Comparison of ENCODE assay signal across 8 mouse cellular contexts in the genomic region with DNA sequence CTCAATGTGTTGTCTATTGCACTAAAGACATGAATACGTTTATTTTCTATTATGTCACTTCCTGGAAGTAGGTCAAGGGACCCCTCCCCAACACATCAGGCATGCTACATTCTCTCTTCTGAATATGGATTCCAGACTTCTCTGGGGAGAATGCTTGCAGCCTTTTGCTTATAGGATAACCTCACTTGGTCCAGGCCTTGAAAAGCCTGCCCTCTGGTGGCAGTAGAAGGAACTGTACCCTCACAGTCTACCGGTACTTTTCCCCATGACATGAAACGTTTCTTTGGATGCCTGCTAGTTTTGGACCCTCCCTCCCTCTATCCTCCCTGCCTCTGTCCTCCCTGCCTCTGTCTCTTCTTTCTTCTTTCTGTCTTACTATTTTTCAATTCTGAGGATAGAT. TPM values are rescaled to one million over a fixed set of nuclear protein-coding genes. Genes with fewer than 3 reads are reported as not detected.
DNase-seq lines count a peak whose midpoint lies in the region; ATAC-seq and TF ChIP-seq lines count a peak whose summit lies in the region.
"Had no signal": no experiment of that assay in that cellular context is flagged by ENCODE, and none has a peak within 500 bp of the region (broad histone marks: within the 10 kb centered on the region; RNA-seq: fewer than 3 reads in every experiment).

No protein-coding gene starts in this region.

- 5% methylated on average over 3 of the region's 3 CpGs for WGBS in heart, postnatal 0 days

- no peak overlapping the region for H3K27ac ChIP-seq in heart, postnatal 0 days (ENCODE audit: low read depth)
- H3K27ac ChIP-seq: lung, embryonic 15.5 days had no signal

- H3K36me3 ChIP-seq in E14TG2a.4 (ENCODE audit: insufficient read depth, low read length): no peaks in the 10 kb centered on the region
- H3K36me3 ChIP-seq in heart, postnatal 0 days (replicated peaks; ENCODE audit: control insufficient read depth, insufficient read depth, low read length): no peaks in the 10 kb centered on the region
- H3K36me3 ChIP-seq: lung, embryonic 15.5 days had no signal

- H3K4me3 ChIP-seq in E14TG2a.4 (replicated peaks; ENCODE audit: low read length): no peak overlapping the region
- no peak overlapping the region for H3K4me3 ChIP-seq in heart, postnatal 0 days (ENCODE audit: low read depth, low read length)
- H3K4me3 ChIP-seq: lung, embryonic 15.5 days had no signal

- H3K4me1 ChIP-seq in E14TG2a.4 (replicated peaks; ENCODE audit: low read depth, low read length): peaks cover 31% of the 10 kb centered on the region
- H3K4me1 ChIP-seq in heart, postnatal 0 days (ENCODE audit: control insufficient read depth, insufficient read depth): no peaks in the 10 kb centered on the region
- H3K4me1 ChIP-seq: lung, embryonic 15.5 days had no signal

- TF ChIP-seq EP300 in heart, postnatal 0 days (IDR thresholded peaks at IDR 0.05; ENCODE audit: low read depth): no peak

- no peak for ATAC-seq in heart, postnatal 0 days (ENCODE audit: insufficient read depth, low read depth)

- H3K27me3 ChIP-seq in E14TG2a.4 (ENCODE audit: insufficient read depth, low read length): no peaks in the 10 kb centered on the region
- no peaks in the 10 kb centered on the region for H3K27me3 ChIP-seq in heart, postnatal 0 days (ENCODE audit: control insufficient read depth, insufficient read depth, low read length)
- H3K27me3 ChIP-seq: lung, embryonic 15.5 days had no signal

- DNase-seq in ZHBTc4 (ENCODE audit: low read depth, low spot score): peak; percentile 79
- peak; percentile 59 to 79 for DNase-seq in cerebellum, postnatal 4 days (ENCODE audit: low spot score in 2 of 2)
- peak; percentile 70 for DNase-seq in heart, postnatal 0 days (ENCODE audit: low spot score)
- DNase-seq in layer of hippocampus, adult 8-10 months (ENCODE audit: low spot score in 2 of 2): peak; percentile 51 to 77
- DNase-seq in lung, postnatal 25 days (ENCODE audit: low spot score): peak; percentile 81
- DNase-seq in spleen, adult 12 weeks (ENCODE audit: low spot score): peak; percentile 53

- no peak overlapping the region for H3K9ac ChIP-seq in heart, postnatal 0 days (replicated peaks; ENCODE audit: low read depth, low read length)
- H3K9ac ChIP-seq: lung, embryonic 15.5 days had no signal

- peak; percentile 96 for TF ChIP-seq CTCF in E14TG2a.4 (conservative IDR thresholded peaks at IDR 0.05; ENCODE audit: low read length)
- TF ChIP-seq CTCF in heart, postnatal 0 days (IDR thresholded peaks at IDR 0.05; ENCODE audit: low read depth): peak; percentile 93

- peaks cover 19% of the 10 kb centered on the region for H3K9me3 ChIP-seq in E14TG2a.4 (ENCODE audit: low read length)
- H3K9me3 ChIP-seq in heart, postnatal 0 days (replicated peaks; ENCODE audit: control insufficient read depth, low read length): peaks cover 5% of the 10 kb centered on the region; the same call in 1 of the 2 replicates
- H3K9me3 ChIP-seq: lung, embryonic 15.5 days had no signal

- no peak overlapping the region for H3K4me2 ChIP-seq in heart, postnatal 0 days (ENCODE audit: low read depth, low read length)
- H3K4me2 ChIP-seq: lung, embryonic 15.5 days had no signal

RNA-seq across cellular contexts. Expression of a gene that starts 31.0 kb away (rescaled TPM):
- total RNA-seq in heart, postnatal 0 days (2014; rRNA removed; ENCODE audit: low replicate concordance): 2.9 and 8.5 TPM in 2 replicates
- polyA plus RNA-seq in heart, postnatal 0 days (2015; fragmentation: Nextera tagmentation; extraction: Ambion mirVana): 0.74 and 23.0 TPM in 2 replicates
- 1 to 10 TPM in 1 of 4 experiments, under 1 TPM in 3; 0.55 to 1.1 (median 0.84) TPM for total RNA-seq in layer of hippocampus, adult 8-10 months (2022)

RNA-seq across cellular contexts. Expression of a gene that starts 33.8 kb away (rescaled TPM):
- 45.0 and 51.0 TPM in 2 replicates for total RNA-seq in heart, postnatal 0 days (2014; rRNA removed; ENCODE audit: low replicate concordance)
- 30.9 and 32.0 TPM in 2 replicates for polyA plus RNA-seq in heart, postnatal 0 days (2015; fragmentation: Nextera tagmentation; extraction: Ambion mirVana)
- total RNA-seq in layer of hippocampus, adult 8-10 months (2022): 10 to 100 TPM; 75.4 to 90.5 (median 81.6) TPM

RNA-seq across cellular contexts. Expression of a gene that starts 42.1 kb away (rescaled TPM):
- not detected in 2 replicates for total RNA-seq in heart, postnatal 0 days (2014; rRNA removed; ENCODE audit: low replicate concordance)
- not detected in 2 replicates for polyA plus RNA-seq in heart, postnatal 0 days (2015; fragmentation: Nextera tagmentation; extraction: Ambion mirVana)
- total RNA-seq in layer of hippocampus, adult 8-10 months (2022): not detected
- polyA plus RNA-seq: lung, embryonic 15.5 days had no signal

RNA-seq across cellular contexts. Expression of a gene that starts 45.3 kb away (rescaled TPM):
- total RNA-seq in heart, postnatal 0 days (2014; rRNA removed; ENCODE audit: low replicate concordance): 22.3 and 26.6 TPM in 2 replicates
- polyA plus RNA-seq in heart, postnatal 0 days (2015; fragmentation: Nextera tagmentation; extraction: Ambion mirVana): 16.8 and 16.9 TPM in 2 replicates
- 100 to 1,000 TPM; 109 to 163 (median 138) TPM for total RNA-seq in layer of hippocampus, adult 8-10 months (2022)

RNA-seq across cellular contexts. Expression of a gene that starts 54.1 kb away (rescaled TPM):
- not detected in 2 replicates for total RNA-seq in heart, postnatal 0 days (2014; rRNA removed; ENCODE audit: low replicate concordance)
- 0.25 and 0.30 TPM in 2 replicates for polyA plus RNA-seq in heart, postnatal 0 days (2015; fragmentation: Nextera tagmentation; extraction: Ambion mirVana)
- not detected for total RNA-seq in layer of hippocampus, adult 8-10 months (2022)
